Mouse (Mus musculus) cerebellum, adult (tissue): Measurements from ENCODE around the gene Scaf1.
A peak's percentile ranks its signal among the peaks of the same experiment; 100 is the strongest.

Source experiments
- ATAC-seq: cut with Nextera tagmentation; 2 replicates; pipeline ENCODE4 v1.9.2; 2017; ENCODE audit warnings: mild to moderate bottlenecking, moderate library complexity, mixed read lengths; ENCODE audit not compliant: insufficient number of reproducible peaks, low FRiP score, low TSS enrichment

Scaf1 gene

GRCm38 (mm10) chr7:44996672-44997071, 19.5 kb downstream of the Scaf1 start:
- no peak for ATAC-seq

- ATAC-seq, result no peak
Observed at GRCm38 (mm10) chr7:44986879-44987718, 29.1 kb downstream of the Scaf1 start.

GRCm38 (mm10) chr7:44986192-44986878, 29.8 kb downstream of the Scaf1 start, which contains the start of gene Prmt1:
Gene Prmt1 (minus strand): TSS chr7:44986568.
- ATAC-seq, result peak; percentile 94

DNA sequence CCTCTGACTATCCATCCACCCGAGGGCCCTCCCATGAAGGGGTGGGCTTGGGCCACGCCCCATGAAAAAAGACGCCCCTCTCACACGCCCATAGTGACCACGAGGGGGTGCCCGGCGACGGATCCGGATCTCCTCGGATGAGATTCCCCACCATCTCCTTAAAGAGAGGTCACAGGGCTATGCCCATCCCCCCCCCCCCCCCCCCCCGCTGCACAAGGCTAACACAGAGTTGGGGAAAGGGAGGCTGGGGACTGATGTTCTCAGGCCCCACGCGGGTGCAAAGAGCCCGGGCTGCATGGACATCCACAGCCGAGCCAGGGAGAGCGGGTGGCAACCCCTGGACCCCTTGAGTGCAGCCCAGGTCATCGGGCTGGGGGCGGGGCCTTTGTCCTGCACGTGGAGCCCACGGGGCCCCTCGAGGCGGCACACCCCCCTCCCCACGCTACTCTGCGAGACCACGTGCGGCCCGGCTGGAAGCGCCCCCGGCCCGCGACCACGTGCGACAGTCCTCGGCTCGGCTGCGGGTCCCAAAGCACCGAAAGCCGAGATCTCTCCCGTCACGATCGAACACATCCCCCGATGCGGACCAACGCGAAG, 30.5 kb downstream of the Scaf1 start:
- no peak for ATAC-seq

GRCm38 (mm10) chr7:44984833-44985164, 31.4 kb downstream of the Scaf1 start:
- ATAC-seq, result no peak

GRCm38 (mm10) chr7:44983944-44984832, 32.0 kb downstream of the Scaf1 start:
- no peak for ATAC-seq

DNA sequence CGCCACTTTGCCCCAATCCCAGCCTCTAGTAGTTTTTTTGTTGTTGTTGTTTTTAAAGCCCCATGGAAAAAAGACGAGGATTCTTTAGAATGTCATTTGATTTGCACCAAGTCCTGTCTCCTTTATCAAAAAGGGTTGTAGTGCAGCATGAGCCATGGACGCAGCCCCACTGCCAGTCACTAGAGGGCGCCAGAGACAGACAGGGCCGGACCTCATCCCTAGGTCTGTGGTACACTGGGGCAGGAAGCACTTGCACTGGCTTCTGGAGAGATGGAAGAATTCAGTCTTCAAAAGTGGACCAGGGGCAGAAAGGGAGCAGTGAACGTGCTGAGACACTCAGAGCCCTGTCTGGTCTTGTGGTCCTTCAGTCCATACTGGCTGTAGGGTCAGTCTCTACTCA, 33.1 kb downstream of the Scaf1 start:
- ATAC-seq, result no peak

DNA sequence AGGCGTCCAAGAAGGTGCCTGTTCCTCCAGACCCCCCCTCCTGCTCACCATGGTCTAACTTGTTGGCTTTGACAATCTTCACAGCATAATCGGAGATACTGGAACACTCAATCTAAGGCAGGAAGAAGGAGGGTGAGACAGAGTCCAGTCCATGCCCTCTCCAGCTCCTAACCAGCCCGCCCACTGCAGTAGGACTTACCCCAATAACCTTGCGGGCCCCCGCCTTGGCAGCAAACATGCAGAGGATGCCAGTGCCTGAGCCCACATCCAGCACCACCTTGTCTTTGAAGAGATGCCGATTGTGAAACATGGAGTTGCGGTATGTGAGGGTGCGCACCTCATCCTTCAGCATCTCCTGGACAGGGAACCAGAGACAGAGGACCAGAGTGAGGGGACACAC, 34.6 kb downstream of the Scaf1 start:
- no peak for ATAC-seq

- no peak for ATAC-seq
Observed at GRCm38 (mm10) chr7:44978300-44978699, 37.9 kb downstream of the Scaf1 start.

DNA sequence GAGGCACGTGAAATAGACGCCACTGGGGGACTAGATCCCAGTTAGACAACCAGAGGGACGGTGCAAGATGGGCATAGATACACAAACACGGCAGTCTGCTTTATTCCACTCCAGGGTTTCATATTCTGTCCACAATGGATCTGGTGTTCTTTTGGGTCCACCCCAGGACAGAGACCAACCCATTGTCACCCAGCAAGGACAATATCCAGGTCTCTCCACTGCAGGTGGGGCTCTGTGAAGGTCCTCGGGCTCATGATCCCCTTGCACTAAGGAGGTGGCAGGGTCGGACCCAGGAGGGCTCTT, 41.1 kb downstream of the Scaf1 start:
- ATAC-seq, result no peak

GRCm38 (mm10) chr7:44974383-44975116, 41.6 kb downstream of the Scaf1 start, which contains the start of gene Cpt1c:
Gene Cpt1c (minus strand): TSS chr7:44974851.
- ATAC-seq, result peak; percentile 36; the same call in 1 of the 2 replicates

GRCm38 (mm10) chr7:44973415-44974130, 42.6 kb downstream of the Scaf1 start:
- ATAC-seq, result no peak

DNA sequence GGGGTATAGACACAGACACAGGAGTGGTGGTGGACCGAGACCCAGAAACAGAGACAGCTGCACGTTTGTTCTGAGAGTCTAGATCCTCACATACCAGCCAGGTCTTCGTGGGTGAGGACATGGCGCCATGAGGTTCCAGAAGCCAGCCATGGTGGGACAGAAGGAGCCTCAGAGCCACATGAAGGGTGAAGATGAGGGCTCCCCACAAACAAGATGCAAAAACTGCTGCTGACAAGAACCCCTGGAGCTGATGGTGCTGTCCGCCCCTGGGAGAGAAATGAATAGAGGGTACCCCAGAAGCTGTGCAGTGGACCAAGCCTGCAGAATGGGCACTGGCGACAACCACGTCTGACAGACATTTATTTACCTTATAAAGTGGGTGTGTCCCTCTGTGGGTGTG, 45.0 kb downstream of the Scaf1 start:
- ATAC-seq, result no peak

GRCm38 (mm10) chr7:44970231-44970691, 45.9 kb downstream of the Scaf1 start:
- peak; percentile 84 for ATAC-seq

- ATAC-seq, result no peak
Observed at GRCm38 (mm10) chr7:44966638-44967037, 49.5 kb downstream of the Scaf1 start.

DNA sequence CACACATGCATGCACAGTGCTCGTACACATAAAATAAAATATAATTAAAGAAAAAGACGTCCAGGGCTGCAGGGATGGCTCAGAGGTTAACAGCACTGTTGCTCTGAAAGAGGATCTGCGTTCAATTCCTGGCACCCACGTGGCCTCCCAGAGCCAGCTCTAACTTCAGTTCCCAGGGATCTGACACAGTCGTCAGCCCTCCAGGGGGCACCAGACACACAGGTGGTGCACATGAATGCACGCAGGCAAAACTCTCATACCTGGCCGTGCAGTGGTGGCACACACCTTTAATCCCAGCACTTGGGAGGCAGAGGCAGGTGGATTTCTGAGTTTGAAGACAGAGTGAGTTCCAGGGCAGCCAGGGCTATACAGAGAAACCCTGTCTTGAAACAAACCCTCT, 50.2 kb downstream of the Scaf1 start:
- ATAC-seq, result no peak

- no peak for ATAC-seq
Observed at GRCm38 (mm10) chr7:44964990-44965389, 51.2 kb downstream of the Scaf1 start.

DNA sequence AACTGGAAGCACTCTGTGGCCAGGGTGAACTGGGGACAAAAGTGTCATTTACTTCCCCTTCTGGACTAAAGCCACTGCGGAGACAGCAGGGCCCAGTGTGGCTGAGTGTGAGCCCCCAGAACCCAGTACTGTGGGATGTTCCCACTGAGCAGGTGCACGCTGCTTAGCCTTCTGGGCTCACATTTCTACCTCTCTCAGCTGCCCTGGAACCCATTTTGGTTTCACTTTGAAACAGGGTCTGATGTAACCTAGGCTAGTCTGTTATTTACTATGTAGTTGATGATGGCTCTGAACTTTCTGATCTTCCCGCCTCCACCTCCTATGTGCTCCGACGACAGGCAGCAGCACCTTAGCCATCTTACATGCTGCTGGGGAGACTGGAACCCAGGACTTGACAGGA, 53.3 kb downstream of the Scaf1 start:
- ATAC-seq, result no peak

- no peak for ATAC-seq
Observed at GRCm38 (mm10) chr7:44962337-44962736, 53.8 kb downstream of the Scaf1 start.
